Mouse (Mus musculus): ENCODE results near the gene Nr4a3. TPM values are rescaled to one million over a fixed set of nuclear protein-coding genes. Genes with fewer than 3 reads are reported as not detected.

The Nr4a3 gene
- polyA plus RNA-seq, 1 experiment from 2014 or later: not detected

- Histone ChIP-seq H3K4me1 (peaks cover 8% of the 10 kb centered on the region), H3K4me2 (no peak overlapping the region), H3K4me3 (no peak overlapping the region), H3K27me3 (replicated peaks) (peaks cover 20% of the 10 kb centered on the region), H3K36me3 (no peaks in the 10 kb centered on the region), H3K9me3 (replicated peaks) (no peaks in the 10 kb centered on the region), H3K9ac (no peak overlapping the region), H3K27ac (no peak overlapping the region)
- no peak for ATAC-seq
- 43% methylated on average over 8 of the region's 8 CpGs for WGBS (ENCODE audit: insufficient replicate concordance)
These were observed 34.5 kb downstream of the Nr4a3 start for GRCm38 (mm10) chr4:48079285-48080039.

- H3K27ac ChIP-seq: no peak overlapping the region
- no peak overlapping the region for H3K4me3 ChIP-seq
- H3K9me3 ChIP-seq (replicated peaks): no peaks in the 10 kb centered on the region
- no peak for ATAC-seq
- H3K4me2 ChIP-seq: no peak overlapping the region
- WGBS (ENCODE audit: insufficient replicate concordance): 78% methylated on average over 4 of the region's 4 CpGs
- no peaks in the 10 kb centered on the region for H3K36me3 ChIP-seq
- no peak overlapping the region for H3K9ac ChIP-seq
- H3K27me3 ChIP-seq (replicated peaks): peaks cover 16% of the 10 kb centered on the region
- H3K4me1 ChIP-seq: peaks cover 30% of the 10 kb centered on the region
These were observed 38.5 kb downstream of the Nr4a3 start for GRCm38 (mm10) chr4:48083452-48083851.

- Histone ChIP-seq H3K36me3 (no peaks in the 10 kb centered on the region), H3K9ac (no peak overlapping the region), H3K4me2 (peak overlapping the region; percentile 36), H3K9me3 (replicated peaks) (no peaks in the 10 kb centered on the region), H3K27me3 (replicated peaks) (peaks cover 2% of the 10 kb centered on the region; the same call in 1 of the 2 replicates), H3K4me1 (peaks cover 30% of the 10 kb centered on the region), H3K27ac (peak overlapping the region; percentile 72), H3K4me3 (no peak overlapping the region)
- peak; percentile 97 for ATAC-seq
- 40% methylated on average over 6 of the region's 6 CpGs for WGBS (ENCODE audit: insufficient replicate concordance)
These were observed 41.7 kb downstream of the Nr4a3 start for GRCm38 (mm10) chr4:48086609-48087008.

- Histone ChIP-seq H3K9me3 (replicated peaks) (no peaks in the 10 kb centered on the region), H3K27ac (peak overlapping the region; percentile 72), H3K4me2 (peak overlapping the region; percentile 36), H3K4me1 (peaks cover 30% of the 10 kb centered on the region), H3K9ac (no peak overlapping the region), H3K36me3 (no peaks in the 10 kb centered on the region), H3K27me3 (replicated peaks) (peaks cover 2% of the 10 kb centered on the region; the same call in 1 of the 2 replicates), H3K4me3 (no peak overlapping the region)
- WGBS (ENCODE audit: insufficient replicate concordance): 54% methylated on average over 6 of the region's 6 CpGs
- peak; percentile 74 for ATAC-seq
These were observed 42.5 kb downstream of the Nr4a3 start for GRCm38 (mm10) chr4:48087497-48087896.

- Histone ChIP-seq H3K9me3 (replicated peaks) (no peaks in the 10 kb centered on the region), H3K4me1 (peaks cover 1% of the 10 kb centered on the region; the same call in 1 of the 2 replicates), H3K4me2 (no peak overlapping the region), H3K36me3 (no peaks in the 10 kb centered on the region), H3K27ac (no peak overlapping the region), H3K4me3 (no peak overlapping the region), H3K27me3 (replicated peaks) (0 out of 2 replicates have a peak, but pooled peaks cover 2% of the 10 kb centered on the region), H3K9ac (no peak overlapping the region)
- WGBS (ENCODE audit: insufficient replicate concordance): 67% methylated on average over 3 of the region's 3 CpGs
- no peak for ATAC-seq
These were observed 48.3 kb downstream of the Nr4a3 start for GRCm38 (mm10) chr4:48093221-48093620.

GRCm38 (mm10) chr4:48100217-48100616 is 55.3 kb downstream of the Nr4a3 start:
- H3K9me3 ChIP-seq (replicated peaks): no peaks in the 10 kb centered on the region
- 61% methylated on average over 8 of the region's 8 CpGs for WGBS (ENCODE audit: insufficient replicate concordance)
- no peak for ATAC-seq
- H3K36me3 ChIP-seq: no peaks in the 10 kb centered on the region
- H3K4me3 ChIP-seq: no peak overlapping the region
- no peak overlapping the region for H3K27ac ChIP-seq
- no peaks in the 10 kb centered on the region for H3K4me1 ChIP-seq
- H3K9ac ChIP-seq: no peak overlapping the region
- H3K27me3 ChIP-seq (replicated peaks): peaks cover 17% of the 10 kb centered on the region; the same call in 1 of the 2 replicates
- no peak overlapping the region for H3K4me2 ChIP-seq

GRCm38 (mm10) chr4:48101981-48102380 is 57.0 kb downstream of the Nr4a3 start:
- 42% methylated on average over 2 of the region's 2 CpGs for WGBS (ENCODE audit: insufficient replicate concordance)
- H3K9me3 ChIP-seq (replicated peaks): no peaks in the 10 kb centered on the region
- H3K36me3 ChIP-seq: no peaks in the 10 kb centered on the region
- H3K27ac ChIP-seq: no peak overlapping the region
- no peak overlapping the region for H3K4me2 ChIP-seq
- no peak overlapping the region for H3K9ac ChIP-seq
- H3K4me1 ChIP-seq: no peaks in the 10 kb centered on the region
- no peak overlapping the region for H3K4me3 ChIP-seq
- ATAC-seq: no peak
- peaks cover 17% of the 10 kb centered on the region; the same call in 1 of the 2 replicates for H3K27me3 ChIP-seq (replicated peaks)

GRCm38 (mm10) chr4:48105387-48105786 is 60.4 kb downstream of the Nr4a3 start:
- Histone ChIP-seq H3K36me3 (no peaks in the 10 kb centered on the region), H3K9ac (no peak overlapping the region), H3K4me3 (no peak overlapping the region), H3K9me3 (replicated peaks) (no peaks in the 10 kb centered on the region), H3K4me2 (no peak overlapping the region), H3K27ac (no peak overlapping the region), H3K4me1 (no peaks in the 10 kb centered on the region), H3K27me3 (replicated peaks) (peaks cover 8% of the 10 kb centered on the region; the same call in 1 of the 2 replicates)
- 69% methylated on average over 5 of the region's 5 CpGs for WGBS (ENCODE audit: insufficient replicate concordance)
- ATAC-seq: no peak

GRCm38 (mm10) chr4:48107086-48107485 is 62.1 kb downstream of the Nr4a3 start:
- no peak for ATAC-seq
- H3K4me3 ChIP-seq: no peak overlapping the region
- WGBS (ENCODE audit: insufficient replicate concordance): 65% methylated on average over 6 of the region's 6 CpGs

GRCm38 (mm10) chr4:48108591-48108990 is 63.6 kb downstream of the Nr4a3 start:
- Histone ChIP-seq H3K4me1 (no peaks in the 10 kb centered on the region), H3K27ac (no peak overlapping the region), H3K4me3 (no peak overlapping the region), H3K27me3 (replicated peaks) (no peaks in the 10 kb centered on the region; the same call in 1 of the 2 replicates), H3K36me3 (no peaks in the 10 kb centered on the region), H3K4me2 (no peak overlapping the region), H3K9ac (no peak overlapping the region), H3K9me3 (replicated peaks) (no peaks in the 10 kb centered on the region)
- WGBS (ENCODE audit: insufficient replicate concordance): 47% methylated on average over 2 of the region's 2 CpGs
- ATAC-seq: no peak

More at GRCm38 (mm10) chr4:48107086-48107485, 62.1 kb downstream of the Nr4a3 start:
- no peaks in the 10 kb centered on the region for H3K4me1 ChIP-seq
- no peaks in the 10 kb centered on the region for H3K36me3 ChIP-seq
- H3K27ac ChIP-seq: no peak overlapping the region
- H3K27me3 ChIP-seq (replicated peaks): no peaks in the 10 kb centered on the region
- H3K4me2 ChIP-seq: no peak overlapping the region
- H3K9me3 ChIP-seq (replicated peaks): no peaks in the 10 kb centered on the region
- no peak overlapping the region for H3K9ac ChIP-seq

- H3K4me2 ChIP-seq: no peak overlapping the region
- H3K36me3 ChIP-seq: no peaks in the 10 kb centered on the region
- no peak overlapping the region for H3K9ac ChIP-seq
- WGBS (ENCODE audit: insufficient replicate concordance): 57% methylated on average over 3 of the region's 3 CpGs
- H3K4me3 ChIP-seq: no peak overlapping the region
- H3K9me3 ChIP-seq (replicated peaks): no peaks in the 10 kb centered on the region
- no peak overlapping the region for H3K27ac ChIP-seq
- no peak for ATAC-seq
- H3K4me1 ChIP-seq: no peaks in the 10 kb centered on the region
- H3K27me3 ChIP-seq (replicated peaks): no peaks in the 10 kb centered on the region; the same call in 1 of the 2 replicates
These were observed 65.4 kb downstream of the Nr4a3 start for GRCm38 (mm10) chr4:48110331-48110730.

- Histone ChIP-seq H3K4me3 (no peak overlapping the region), H3K27ac (no peak overlapping the region), H3K4me1 (no peaks in the 10 kb centered on the region), H3K9me3 (replicated peaks) (no peaks in the 10 kb centered on the region), H3K27me3 (replicated peaks) (peaks cover 21% of the 10 kb centered on the region), H3K4me2 (no peak overlapping the region), H3K9ac (no peak overlapping the region), H3K36me3 (no peaks in the 10 kb centered on the region)
- ATAC-seq: no peak
- WGBS (ENCODE audit: insufficient replicate concordance): 43% methylated on average over 4 of the region's 4 CpGs
These were observed 71.2 kb downstream of the Nr4a3 start for GRCm38 (mm10) chr4:48116191-48116590.

Measured in liver, embryonic 12.5 days (tissue).